Mouse (Mus musculus): Measurements from ENCODE around the gene Atp6v0b. TPM values are rescaled to one million over a fixed set of nuclear protein-coding genes. Genes with fewer than 3 reads are reported as not detected.

Gene Atp6v0b
- polyA plus RNA-seq, 1 experiment: 768 TPM

DNA sequence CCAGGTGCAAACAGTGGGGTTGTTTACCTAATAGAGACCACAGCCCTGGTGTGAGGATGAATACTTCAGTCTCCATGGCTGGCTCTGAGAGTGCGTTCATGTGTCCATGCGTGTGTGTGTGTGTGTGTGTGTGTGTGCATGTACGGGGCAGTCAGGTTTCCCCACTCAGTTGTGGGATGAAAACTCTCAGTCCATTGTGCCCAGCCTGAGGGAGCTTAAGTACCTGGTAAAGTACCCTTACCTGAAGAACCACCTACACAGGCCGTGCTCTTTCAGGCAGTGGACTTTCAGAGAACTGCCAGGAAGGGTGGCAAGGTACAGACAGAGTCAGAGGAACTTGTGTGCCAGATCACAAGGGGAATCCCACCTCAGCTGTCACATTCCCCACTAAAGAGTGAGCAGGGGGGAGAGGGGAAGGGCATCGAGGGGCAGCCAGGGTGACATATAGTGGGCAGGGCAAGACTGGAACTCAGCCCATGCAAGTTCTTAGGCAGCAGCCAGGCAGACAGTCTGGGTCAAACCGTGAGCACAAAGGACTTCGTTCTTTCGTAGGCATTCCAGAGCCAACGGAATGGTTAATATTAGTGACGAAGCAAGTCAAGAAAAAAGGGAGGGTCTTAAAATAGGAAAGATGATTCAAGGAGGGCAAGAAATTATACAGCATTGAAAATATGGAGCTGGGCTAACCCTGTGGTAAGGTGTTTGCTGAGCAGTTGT lies 34.8 kb downstream of the Atp6v0b start:
- H3K27ac ChIP-seq (ENCODE audit: insufficient read depth, low read depth, low read length): no peak overlapping the region
- 61% methylated on average over 10 of the region's 10 CpGs for WGBS
- no peaks in the 10 kb centered on the region; the same call in 1 of the 2 replicates for H3K4me1 ChIP-seq (ENCODE audit: control insufficient read depth, insufficient read depth, low read length)
- TF ChIP-seq POLR2A (IDR thresholded peaks at IDR 0.05; ENCODE audit: low read depth, low read length) (no peak), CTCF (conservative IDR thresholded peaks at IDR 0.05; ENCODE audit: insufficient read depth, insufficient read length, low read depth, low read length) (no peak)
- DNase-seq: peak; percentile 60
- H3K27me3 ChIP-seq (replicated peaks; ENCODE audit: control insufficient read depth, insufficient read depth, low read length): no peaks in the 10 kb centered on the region
- no peak overlapping the region for H3K4me3 ChIP-seq (ENCODE audit: insufficient read depth, low read depth, low read length)
- H3K36me3 ChIP-seq (ENCODE audit: control insufficient read depth, insufficient read depth, low read length): no peaks in the 10 kb centered on the region

DNA sequence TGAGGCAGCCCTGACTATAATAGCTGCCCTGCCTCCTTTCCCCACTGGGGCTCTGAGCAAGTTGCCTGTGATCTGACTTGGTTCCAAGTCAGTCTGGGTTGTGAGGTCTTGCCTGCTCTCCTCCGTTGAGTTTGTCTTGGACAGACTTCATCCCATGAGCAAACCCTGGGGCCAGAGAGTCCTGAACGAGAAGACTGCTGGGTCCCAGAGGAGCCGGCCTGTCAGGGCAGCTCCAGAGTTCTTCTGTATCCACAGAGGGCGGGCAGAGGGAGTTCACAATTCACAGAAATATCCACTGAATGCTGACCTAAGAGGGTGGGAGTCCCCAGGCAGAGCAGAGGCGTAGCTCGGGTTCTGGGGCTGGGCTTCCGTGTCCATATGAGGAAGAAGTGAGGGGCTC lies 36.3 kb downstream of the Atp6v0b start:
- DNase-seq: peak; percentile 62
- H3K36me3 ChIP-seq (ENCODE audit: control insufficient read depth, insufficient read depth, low read length): no peaks in the 10 kb centered on the region
- no peaks in the 10 kb centered on the region; the same call in 1 of the 2 replicates for H3K4me1 ChIP-seq (ENCODE audit: control insufficient read depth, insufficient read depth, low read length)
- TF ChIP-seq CTCF (conservative IDR thresholded peaks at IDR 0.05; ENCODE audit: insufficient read depth, insufficient read length, low read depth, low read length): no peak
- no peaks in the 10 kb centered on the region for H3K27me3 ChIP-seq (replicated peaks; ENCODE audit: control insufficient read depth, insufficient read depth, low read length)
- H3K27ac ChIP-seq (ENCODE audit: insufficient read depth, low read depth, low read length): no peak overlapping the region
- H3K4me3 ChIP-seq (ENCODE audit: insufficient read depth, low read depth, low read length): no peak overlapping the region
- 79% methylated on average over 7 of the region's 7 CpGs for WGBS

DNA sequence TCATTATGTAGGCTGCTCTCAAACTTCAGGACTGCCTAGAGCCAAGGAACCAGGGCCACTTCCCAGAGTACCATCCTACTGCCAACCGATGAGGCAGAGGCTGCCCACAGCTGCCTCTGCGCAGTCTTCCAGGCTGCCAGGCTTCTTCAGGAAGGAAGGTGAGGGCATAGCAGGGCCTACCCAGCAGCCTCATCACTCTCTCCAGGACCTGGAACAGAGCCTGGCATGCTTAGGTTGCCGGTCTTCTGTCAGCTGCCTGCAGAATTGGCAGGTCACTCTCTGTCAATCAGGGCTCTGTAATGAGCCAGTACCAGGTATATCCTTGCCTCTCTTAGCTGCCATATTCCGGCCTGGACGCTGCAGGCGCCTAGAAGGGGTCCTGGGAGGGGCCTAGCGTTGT lies 37.0 kb downstream of the Atp6v0b start:
- no peaks in the 10 kb centered on the region for H3K36me3 ChIP-seq (ENCODE audit: control insufficient read depth, insufficient read depth, low read length)
- H3K27me3 ChIP-seq (replicated peaks; ENCODE audit: control insufficient read depth, insufficient read depth, low read length): no peaks in the 10 kb centered on the region
- H3K27ac ChIP-seq (ENCODE audit: insufficient read depth, low read depth, low read length): no peak overlapping the region
- DNase-seq: no peak
- TF ChIP-seq CTCF (conservative IDR thresholded peaks at IDR 0.05; ENCODE audit: insufficient read depth, insufficient read length, low read depth, low read length): no peak
- TF ChIP-seq POLR2A (IDR thresholded peaks at IDR 0.05; ENCODE audit: low read depth, low read length): no peak
- 84% methylated on average over 7 of the region's 7 CpGs for WGBS
- no peaks in the 10 kb centered on the region; the same call in 1 of the 2 replicates for H3K4me1 ChIP-seq (ENCODE audit: control insufficient read depth, insufficient read depth, low read length)
- no peak overlapping the region for H3K4me3 ChIP-seq (ENCODE audit: insufficient read depth, low read depth, low read length)

- H3K27me3 ChIP-seq (replicated peaks; ENCODE audit: control insufficient read depth, insufficient read depth, low read length): no peaks in the 10 kb centered on the region
- no peak for TF ChIP-seq CTCF (conservative IDR thresholded peaks at IDR 0.05; ENCODE audit: insufficient read depth, insufficient read length, low read depth, low read length)
- TF ChIP-seq POLR2A (IDR thresholded peaks at IDR 0.05; ENCODE audit: low read depth, low read length): no peak
- DNase-seq: no peak
- H3K4me3 ChIP-seq (ENCODE audit: insufficient read depth, low read depth, low read length): no peak overlapping the region
- no peaks in the 10 kb centered on the region; the same call in 1 of the 2 replicates for H3K4me1 ChIP-seq (ENCODE audit: control insufficient read depth, insufficient read depth, low read length)
- no peaks in the 10 kb centered on the region for H3K36me3 ChIP-seq (ENCODE audit: control insufficient read depth, insufficient read depth, low read length)
- no peak overlapping the region for H3K27ac ChIP-seq (ENCODE audit: insufficient read depth, low read depth, low read length)
- 88% methylated on average over 5 of the region's 5 CpGs for WGBS
Observed at GRCm38 (mm10) chr4:117849506-117849905, 37.6 kb downstream of the Atp6v0b start.

- Histone ChIP-seq H3K36me3 (ENCODE audit: control insufficient read depth, insufficient read depth, low read length) (no peaks in the 10 kb centered on the region), H3K27ac (ENCODE audit: insufficient read depth, low read depth, low read length) (no peak overlapping the region), H3K4me1 (ENCODE audit: control insufficient read depth, insufficient read depth, low read length) (no peaks in the 10 kb centered on the region; the same call in 1 of the 2 replicates), H3K27me3 (replicated peaks; ENCODE audit: control insufficient read depth, insufficient read depth, low read length) (no peaks in the 10 kb centered on the region), H3K4me3 (ENCODE audit: insufficient read depth, low read depth, low read length) (no peak overlapping the region)
- 73% methylated on average over 17 of the region's 17 CpGs for WGBS
- DNase-seq: no peak
- TF ChIP-seq POLR2A (IDR thresholded peaks at IDR 0.05; ENCODE audit: low read depth, low read length): no peak
- no peak for TF ChIP-seq CTCF (conservative IDR thresholded peaks at IDR 0.05; ENCODE audit: insufficient read depth, insufficient read length, low read depth, low read length)
Observed at GRCm38 (mm10) chr4:117849063-117849462, 38.1 kb downstream of the Atp6v0b start.

GRCm38 (mm10) chr4:117847011-117847410 lies 40.1 kb downstream of the Atp6v0b start:
- no peak overlapping the region for H3K4me3 ChIP-seq (ENCODE audit: insufficient read depth, low read depth, low read length)
- H3K36me3 ChIP-seq (ENCODE audit: control insufficient read depth, insufficient read depth, low read length): no peaks in the 10 kb centered on the region
- WGBS: 70% methylated on average over 2 of the region's 2 CpGs

DNA sequence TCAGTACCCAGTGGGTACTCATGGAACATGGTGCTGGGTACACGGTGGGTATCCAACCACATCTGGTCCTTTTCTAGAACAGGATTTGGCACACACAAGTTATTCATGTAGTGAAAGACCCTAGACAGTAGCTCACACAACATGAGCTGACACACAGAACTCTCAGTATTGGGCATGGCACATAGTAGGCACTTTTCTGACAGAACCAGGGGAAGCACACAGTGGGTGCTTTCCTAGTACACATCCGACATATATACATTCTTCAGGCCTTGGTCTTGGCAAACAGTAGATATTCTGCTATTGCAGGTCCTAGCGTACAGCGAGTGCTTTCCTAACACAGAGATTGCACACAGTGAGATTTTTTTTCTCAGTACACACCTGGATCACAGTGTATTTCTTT lies 40.9 kb downstream of the Atp6v0b start:
- WGBS: 97% methylated on average over 4 of the region's 4 CpGs
- no peak for DNase-seq
- H3K4me3 ChIP-seq (ENCODE audit: insufficient read depth, low read depth, low read length): no peak overlapping the region
- no peak overlapping the region for H3K27ac ChIP-seq (ENCODE audit: insufficient read depth, low read depth, low read length)
- H3K4me1 ChIP-seq (ENCODE audit: control insufficient read depth, insufficient read depth, low read length): no peaks in the 10 kb centered on the region; the same call in 1 of the 2 replicates
- no peaks in the 10 kb centered on the region for H3K27me3 ChIP-seq (replicated peaks; ENCODE audit: control insufficient read depth, insufficient read depth, low read length)
- TF ChIP-seq POLR2A (IDR thresholded peaks at IDR 0.05; ENCODE audit: low read depth, low read length) (no peak), CTCF (conservative IDR thresholded peaks at IDR 0.05; ENCODE audit: insufficient read depth, insufficient read length, low read depth, low read length) (no peak)
- no peaks in the 10 kb centered on the region for H3K36me3 ChIP-seq (ENCODE audit: control insufficient read depth, insufficient read depth, low read length)

More at GRCm38 (mm10) chr4:117847011-117847410, 40.1 kb downstream of the Atp6v0b start:
- no peak for DNase-seq
- TF ChIP-seq CTCF (conservative IDR thresholded peaks at IDR 0.05; ENCODE audit: insufficient read depth, insufficient read length, low read depth, low read length) (no peak), POLR2A (IDR thresholded peaks at IDR 0.05; ENCODE audit: low read depth, low read length) (no peak)
- no peak overlapping the region for H3K27ac ChIP-seq (ENCODE audit: insufficient read depth, low read depth, low read length)
- no peaks in the 10 kb centered on the region for H3K27me3 ChIP-seq (replicated peaks; ENCODE audit: control insufficient read depth, insufficient read depth, low read length)
- H3K4me1 ChIP-seq (ENCODE audit: control insufficient read depth, insufficient read depth, low read length): no peaks in the 10 kb centered on the region; the same call in 1 of the 2 replicates

Data from kidney, adult 2 months (tissue).